Mouse (Mus musculus) gastrocnemius, adult 8-10 months (tissue): ENCODE data around the gene Cyp2j5. TPM values are rescaled to one million over a fixed set of nuclear protein-coding genes. Genes with fewer than 3 reads are reported as not detected.
"Not testable (repeated sequence)": the region's sequence is repeated elsewhere in the genome, so short reads cannot be mapped to it uniquely, and the experiment has no call there.

ENCODE experiments used
- DNase-seq, 2 experiments: peaks; one replicate each; pipeline ENCODE4 v3.0.0; 2022; ENCODE audit warnings: low spot score in 2 of 2
- total RNA-seq, 4 experiments: library from RNA; stranded (reverse); gene quantifications; 2 replicates each; pipeline ENCODE4 v1.2.4; 2022

Cyp2j5 gene
- not detected for total RNA-seq

DNA sequence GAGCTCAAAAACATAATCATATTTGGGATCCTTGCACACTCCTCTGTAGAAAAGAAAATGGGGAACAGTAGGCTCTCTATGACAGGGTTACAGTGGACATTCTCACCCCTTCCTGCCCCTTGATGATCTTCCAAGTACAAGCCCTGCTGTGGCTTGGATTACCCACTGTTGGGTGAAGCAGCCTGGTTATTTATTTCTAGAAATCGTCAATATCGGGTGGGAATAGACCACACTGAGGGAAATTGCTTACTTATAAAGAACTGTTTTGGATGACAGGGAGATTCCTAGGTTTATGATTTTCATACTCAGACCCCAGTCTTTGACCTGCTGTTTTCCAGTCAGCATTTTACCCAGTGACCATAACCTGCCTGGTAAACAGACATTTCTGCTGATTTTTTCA, at the start of gene Cyp2j5:
Cyp2j5 (minus strand) TSS at position 164 of the 400 bp plus-strand sequence.
- DNase-seq: no peak

- DNase-seq: peak in 1 of 2 experiments; percentile 32
These were observed 41.5 kb upstream of the Cyp2j5 start for GRCm38 (mm10) chr4:96705281-96705951.

- DNase-seq: no peak
These were observed 34.2 kb upstream of the Cyp2j5 start for GRCm38 (mm10) chr4:96698218-96698561.

DNA sequence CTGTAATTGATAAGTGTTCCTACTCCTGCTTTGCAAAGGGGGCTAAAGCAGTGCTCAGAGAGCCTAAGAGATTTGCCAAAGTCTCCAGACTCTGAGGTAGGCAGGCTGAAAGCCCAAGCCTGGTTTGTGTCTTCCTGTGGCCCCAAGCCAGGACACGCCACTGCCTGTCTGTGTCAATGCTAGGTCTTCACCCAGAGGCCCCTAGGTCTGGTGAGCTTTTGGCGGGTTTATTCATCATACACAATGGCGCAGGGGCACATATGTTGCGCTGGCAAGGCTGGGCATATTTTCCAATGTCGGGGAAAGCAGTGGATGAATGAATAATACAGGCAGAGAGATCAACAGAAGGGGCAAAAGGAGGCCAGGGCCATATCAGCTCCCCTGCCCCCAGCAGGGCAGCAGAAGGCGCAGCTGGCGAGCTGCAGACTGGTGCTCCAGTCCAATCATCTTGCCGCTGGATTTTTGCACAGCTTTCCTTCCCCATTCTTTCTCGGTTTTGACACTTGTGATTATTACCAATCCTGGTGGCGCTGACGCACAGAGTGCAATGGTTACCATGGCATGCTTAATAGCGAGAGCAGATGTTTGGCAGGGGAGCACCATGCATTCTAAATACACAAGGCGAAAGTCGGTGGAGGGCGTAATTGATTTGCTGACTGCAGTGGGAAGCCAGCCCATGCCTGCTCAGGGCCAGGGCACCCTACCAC, 33.7 kb upstream of the Cyp2j5 start:
- no peak for DNase-seq

DNA sequence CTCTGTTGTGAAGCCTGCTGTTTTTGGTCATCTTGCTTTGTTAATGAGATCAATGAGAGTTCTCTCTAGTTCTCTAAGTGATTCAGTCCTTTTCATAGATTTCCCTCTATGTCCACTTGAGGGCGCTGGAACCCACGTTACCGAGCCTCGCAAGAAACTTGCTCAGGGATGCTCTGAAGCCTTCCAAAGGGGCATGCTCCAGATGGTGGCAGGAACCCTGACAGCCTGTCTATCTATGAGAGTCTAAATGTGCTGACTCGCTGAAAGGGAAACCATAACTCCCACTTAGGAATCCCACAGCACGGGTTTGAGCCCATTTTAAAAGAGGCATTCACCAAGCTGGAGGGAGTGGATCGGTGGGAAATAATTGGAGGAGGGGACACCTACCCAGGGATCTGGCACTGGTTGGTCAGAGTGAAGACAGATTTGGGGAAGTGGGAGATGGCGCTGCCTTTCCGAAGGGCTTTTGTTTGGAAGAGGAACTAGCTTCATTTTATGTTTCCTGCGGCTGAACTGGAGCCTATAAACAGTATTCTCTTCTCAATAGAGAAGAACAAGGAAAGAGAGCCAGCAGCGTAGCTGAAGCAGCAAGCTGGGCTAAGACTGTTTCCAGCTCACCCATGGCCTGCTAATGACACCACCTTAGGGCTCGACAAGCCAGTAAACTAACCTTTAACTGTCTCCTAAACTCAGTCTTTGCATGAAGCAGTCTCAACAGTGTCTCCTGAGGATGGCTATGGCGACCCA, 32.8 kb upstream of the Cyp2j5 start:
- DNase-seq: no peak

DNA sequence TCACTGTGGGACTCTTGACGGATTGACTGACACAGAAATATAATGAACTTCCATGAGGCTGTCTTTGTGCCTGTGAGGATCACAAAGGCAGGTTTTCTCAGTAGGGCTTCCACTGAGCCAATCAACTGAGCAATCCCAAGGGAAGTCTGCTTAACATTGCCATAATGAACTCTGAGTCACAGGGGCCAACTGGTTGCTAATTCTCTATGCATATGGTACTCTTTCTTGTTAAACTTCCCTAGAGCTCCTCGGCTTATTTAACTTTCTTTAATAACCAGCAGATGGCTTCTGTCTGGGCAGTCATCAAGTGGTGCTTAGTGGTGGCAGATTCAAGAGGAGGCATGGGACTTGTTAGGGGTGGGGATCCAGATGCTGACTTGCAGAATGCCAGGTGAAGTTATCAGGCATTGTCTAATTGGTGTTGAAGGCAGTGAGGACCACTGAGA, 23.4 kb upstream of the Cyp2j5 start:
- DNase-seq: no peak

DNA sequence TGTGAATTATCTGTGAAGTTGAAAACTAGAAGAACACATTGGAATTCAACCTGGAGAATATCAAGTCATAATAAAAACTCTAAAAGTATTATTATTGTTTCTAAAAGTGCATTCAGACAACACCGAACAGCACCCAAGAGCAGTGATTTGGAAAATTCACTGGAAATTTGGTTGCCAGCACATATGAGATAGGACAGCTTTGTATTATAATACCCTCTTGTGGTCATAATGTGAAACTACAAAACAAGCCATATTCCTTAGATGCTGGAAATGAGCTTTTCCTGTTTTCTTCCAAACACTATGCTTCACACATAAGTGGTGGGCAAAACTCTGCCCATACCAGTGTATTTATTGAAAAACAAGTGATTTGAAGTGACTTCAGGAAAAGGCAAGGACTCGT, 19.5 kb upstream of the Cyp2j5 start:
- DNase-seq: no peak

DNA sequence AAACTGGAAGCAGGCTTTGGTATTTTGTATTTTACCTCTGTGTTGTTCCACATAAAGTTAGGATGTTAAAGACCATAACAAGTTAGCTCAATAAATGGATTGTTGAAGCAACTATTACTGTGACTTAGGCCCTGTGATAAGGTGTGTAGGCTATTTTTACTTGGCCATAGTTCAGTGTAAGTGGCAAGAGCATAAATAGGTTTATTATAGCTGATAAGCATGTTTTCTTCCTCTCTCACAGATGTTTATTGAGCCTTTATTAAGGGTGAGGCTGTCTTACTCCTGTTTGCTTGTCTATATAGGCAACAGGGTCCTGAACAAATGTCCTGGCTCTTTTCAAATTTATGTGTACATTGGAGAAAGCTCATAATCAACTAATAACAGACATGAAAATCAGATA, 17.0 kb upstream of the Cyp2j5 start:
- DNase-seq: no peak

- DNase-seq: no peak
These were observed 16.3 kb upstream of the Cyp2j5 start for GRCm38 (mm10) chr4:96680233-96680632.

GRCm38 (mm10) chr4:96664668-96665454, 907 bp upstream of the Cyp2j5 start:
- no peak for DNase-seq

DNA sequence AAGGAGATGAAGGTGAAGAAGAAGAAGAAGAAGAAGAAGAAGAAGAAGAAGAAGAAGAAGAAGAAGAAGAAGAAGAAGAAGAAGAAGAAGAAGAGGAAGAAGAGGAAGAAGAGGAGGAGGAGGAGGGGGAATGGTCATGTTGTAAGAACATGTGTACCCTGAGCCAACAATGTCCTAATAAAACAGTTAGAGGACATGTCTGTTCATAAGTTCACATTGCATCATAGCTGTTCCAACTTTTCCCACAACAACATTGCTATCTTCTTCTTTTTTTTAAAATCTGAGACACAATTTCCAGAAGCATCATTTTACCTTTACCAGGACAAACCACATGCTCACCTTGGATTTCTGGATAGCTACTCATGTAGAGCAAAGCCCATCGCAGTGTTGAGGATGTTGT, 28.5 kb downstream of the Cyp2j5 start:
- DNase-seq: no peak

DNA sequence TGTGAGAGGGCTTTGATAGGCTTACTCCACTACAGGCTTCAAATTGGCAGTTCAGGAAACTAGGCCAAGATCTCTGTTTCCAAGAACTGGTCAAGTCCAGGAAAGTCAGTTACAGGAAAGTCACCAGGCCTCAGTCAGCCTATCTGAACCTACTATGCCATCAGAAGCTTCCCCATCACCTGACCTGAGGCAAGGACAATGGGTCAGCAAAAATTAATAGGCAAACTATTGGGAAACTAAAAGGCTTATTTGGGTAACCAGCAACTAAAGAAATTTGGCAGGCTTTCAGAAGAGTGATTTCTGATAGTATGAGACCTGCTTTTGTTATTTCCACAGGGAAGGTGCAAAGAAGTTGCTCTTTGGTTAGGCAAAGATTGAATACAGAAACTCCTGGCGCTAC, 41.5 kb downstream of the Cyp2j5 start:
- no peak for DNase-seq

GRCm38 (mm10) chr4:96591791-96592150, 72.2 kb downstream of the Cyp2j5 start:
- DNase-seq: peak in 1 of 2 experiments; percentile 64

- DNase-seq: peak; percentile 54 to 73
These were observed 72.8 kb downstream of the Cyp2j5 start, which contains the start of gene Cyp2j9 for GRCm38 (mm10) chr4:96590911-96591790. Cyp2j9 (minus strand) TSS chr4:96591578.

DNA sequence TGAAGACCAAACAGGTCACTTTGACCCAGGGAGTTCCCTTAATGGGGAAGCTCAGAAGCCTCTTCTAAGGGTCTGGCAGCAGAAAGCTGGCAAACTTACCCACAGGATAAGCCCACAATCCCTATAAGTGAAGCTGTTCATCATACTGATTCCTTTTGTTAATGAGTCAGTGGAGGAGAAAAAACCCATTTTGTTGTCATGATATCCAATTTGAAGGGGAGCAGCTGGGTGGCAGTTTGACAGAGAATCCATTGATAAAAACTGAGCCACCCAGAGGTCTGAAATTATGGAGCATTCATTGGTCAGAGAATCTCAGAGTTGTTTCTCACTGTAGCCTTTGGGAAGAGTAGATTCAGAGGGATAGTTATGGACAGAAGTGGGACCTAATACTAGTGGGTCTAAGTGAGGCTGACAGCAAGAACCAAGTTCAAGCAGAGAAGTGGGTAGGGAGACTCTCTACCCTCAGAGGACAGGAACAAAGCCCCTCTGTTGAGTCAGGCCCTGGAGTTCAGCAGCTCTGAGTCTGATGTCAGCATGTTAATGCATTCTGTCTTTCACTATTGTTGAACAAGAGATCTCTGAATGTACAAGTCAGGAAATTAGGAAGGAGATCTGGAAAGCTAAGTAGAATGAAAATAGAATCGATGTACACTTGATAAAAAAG, 82.4 kb downstream of the Cyp2j5 start:
- DNase-seq: no peak

DNA sequence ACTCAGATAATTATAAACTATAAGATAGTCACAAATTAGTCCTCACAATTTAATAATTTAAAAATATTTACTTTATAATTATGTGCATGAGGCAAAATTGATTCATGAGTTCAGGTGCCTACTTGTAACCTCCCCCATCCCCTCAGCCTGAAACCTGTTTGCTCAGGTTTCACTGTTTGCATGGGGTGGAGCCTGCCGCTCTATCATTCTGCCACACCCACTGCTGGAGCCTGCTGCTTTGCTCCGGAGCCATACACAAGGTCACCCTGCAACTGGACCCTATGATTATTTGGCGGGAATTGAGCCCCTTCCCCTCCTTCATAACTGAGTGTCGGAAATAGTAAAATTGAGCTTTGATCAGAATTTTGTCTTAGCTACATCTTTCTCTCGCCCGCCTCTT, 83.6 kb downstream of the Cyp2j5 start:
- DNase-seq: not testable (repeated sequence)
